Mouse (Mus musculus) lung, postnatal 0 days (tissue): ENCODE results near the gene Zfp64.

ENCODE experiments used
- CTCF ChIP-seq: IDR thresholded peaks from 2 replicates; pipeline ENCODE4 v1.5.1; 2016; ENCODE audit warnings: antibody characterized with exemption, mild to moderate bottlenecking
- EP300 ChIP-seq: IDR thresholded peaks from 2 replicates; pipeline ENCODE4 v1.6.1; 2016; ENCODE audit warnings: antibody characterized with exemption, mild to moderate bottlenecking, control low read depth

- TF ChIP-seq CTCF (no peak), EP300 (no peak)
Measured at GRCm38 (mm10) chr2:168848553-168848952, 106.8 kb downstream of the Zfp64 start.
